Mouse (Mus musculus): ENCODE data around the gene Wdr18. TPM values are rescaled to one million over a fixed set of nuclear protein-coding genes. Genes with fewer than 3 reads are reported as not detected.
A peak's percentile ranks its signal among the peaks of the same experiment; 100 is the strongest.

Wdr18 gene
- total RNA-seq, 2 experiments from 2014 or later: 28.2 to 48.4 TPM

GRCm38 (mm10) chr10:79974087-79974486 is 14.1 kb downstream of the Wdr18 start:
- no peak for ATAC-seq (replicated peaks; ENCODE audit: poor library complexity, severe bottlenecking)

- ATAC-seq (replicated peaks; ENCODE audit: poor library complexity, severe bottlenecking): peak; percentile 53; the same call in 1 of the 2 replicates
These were observed 14.7 kb downstream of the Wdr18 start for GRCm38 (mm10) chr10:79974668-79975067.

- no peak for ATAC-seq (replicated peaks; ENCODE audit: poor library complexity, severe bottlenecking)
These were observed 16.2 kb downstream of the Wdr18 start for GRCm38 (mm10) chr10:79976071-79976721.

- no peak for ATAC-seq (replicated peaks; ENCODE audit: poor library complexity, severe bottlenecking)
These were observed 16.8 kb downstream of the Wdr18 start for GRCm38 (mm10) chr10:79976722-79977107.

GRCm38 (mm10) chr10:79977324-79977723 is 17.4 kb downstream of the Wdr18 start:
- no peak for ATAC-seq (replicated peaks; ENCODE audit: poor library complexity, severe bottlenecking)

GRCm38 (mm10) chr10:79978061-79978460 is 18.1 kb downstream of the Wdr18 start:
- no peak for ATAC-seq (replicated peaks; ENCODE audit: poor library complexity, severe bottlenecking)

GRCm38 (mm10) chr10:79979401-79980155 is 19.6 kb downstream of the Wdr18 start:
- no peak for ATAC-seq (replicated peaks; ENCODE audit: poor library complexity, severe bottlenecking)

GRCm38 (mm10) chr10:79983205-79983604 is 23.3 kb downstream of the Wdr18 start:
- no peak for ATAC-seq (replicated peaks; ENCODE audit: poor library complexity, severe bottlenecking)

GRCm38 (mm10) chr10:79983670-79984069 is 23.7 kb downstream of the Wdr18 start:
- peak; percentile 8; the same call in 1 of the 2 replicates for ATAC-seq (replicated peaks; ENCODE audit: poor library complexity, severe bottlenecking)

GRCm38 (mm10) chr10:79984195-79984816 is 24.4 kb downstream of the Wdr18 start, which contains the start of gene Tmem259:
Gene Tmem259 (minus strand): TSS chr10:79984330.
- ATAC-seq (replicated peaks; ENCODE audit: poor library complexity, severe bottlenecking): peak; percentile 22

- peak; percentile 61 for ATAC-seq (replicated peaks; ENCODE audit: poor library complexity, severe bottlenecking)
These were observed 24.9 kb downstream of the Wdr18 start for GRCm38 (mm10) chr10:79984871-79985270.

- ATAC-seq (replicated peaks; ENCODE audit: poor library complexity, severe bottlenecking): peak; percentile 28
These were observed 25.6 kb downstream of the Wdr18 start for GRCm38 (mm10) chr10:79985334-79986231.

GRCm38 (mm10) chr10:79986232-79986878 is 26.4 kb downstream of the Wdr18 start:
- no peak for ATAC-seq (replicated peaks; ENCODE audit: poor library complexity, severe bottlenecking)

- peak; percentile 32 for ATAC-seq (replicated peaks; ENCODE audit: poor library complexity, severe bottlenecking)
These were observed 27.0 kb downstream of the Wdr18 start for GRCm38 (mm10) chr10:79986963-79987362.

GRCm38 (mm10) chr10:79987771-79988505 is 28.0 kb downstream of the Wdr18 start:
- ATAC-seq (replicated peaks; ENCODE audit: poor library complexity, severe bottlenecking): no peak

GRCm38 (mm10) chr10:79988506-79989271 is 28.7 kb downstream of the Wdr18 start, which contains the start of gene Cnn2:
Gene Cnn2 (plus strand): TSS chr10:79988584.
- ATAC-seq (replicated peaks; ENCODE audit: poor library complexity, severe bottlenecking): 0 out of 2 replicates have a peak, but pooled peaks have one; percentile 1

- ATAC-seq (replicated peaks; ENCODE audit: poor library complexity, severe bottlenecking): no peak
These were observed 29.4 kb downstream of the Wdr18 start for GRCm38 (mm10) chr10:79989272-79989786.

- ATAC-seq (replicated peaks; ENCODE audit: poor library complexity, severe bottlenecking): no peak
These were observed 29.9 kb downstream of the Wdr18 start for GRCm38 (mm10) chr10:79989870-79990269.

Measured in granulocyte monocyte progenitor cell, adult 5-6 weeks (primary cell).